Mouse (Mus musculus) left cerebral cortex, postnatal 4 days (tissue): Measurements from ENCODE around the gene Gpn2. TPM values are rescaled to one million over a fixed set of nuclear protein-coding genes. Genes with fewer than 3 reads are reported as not detected.

Experiments
- DNase-seq: peaks from one replicate; pipeline ENCODE4 v3.0.0-alpha.2; 2022
- intact Hi-C: fragments of 180-260 bp; cut with DNase I; formaldehyde crosslinking; loops from one replicate; pipeline ENCODE4 v1.15.1; 2025
- total RNA-seq, 2 experiments: library from RNA; stranded (reverse); gene quantifications; 2 replicates each; pipeline ENCODE4 v1.2.3; 2021

Gene Gpn2
- total RNA-seq, result 10 to 100 TPM; 11.2 to 14.6 TPM

DNA sequence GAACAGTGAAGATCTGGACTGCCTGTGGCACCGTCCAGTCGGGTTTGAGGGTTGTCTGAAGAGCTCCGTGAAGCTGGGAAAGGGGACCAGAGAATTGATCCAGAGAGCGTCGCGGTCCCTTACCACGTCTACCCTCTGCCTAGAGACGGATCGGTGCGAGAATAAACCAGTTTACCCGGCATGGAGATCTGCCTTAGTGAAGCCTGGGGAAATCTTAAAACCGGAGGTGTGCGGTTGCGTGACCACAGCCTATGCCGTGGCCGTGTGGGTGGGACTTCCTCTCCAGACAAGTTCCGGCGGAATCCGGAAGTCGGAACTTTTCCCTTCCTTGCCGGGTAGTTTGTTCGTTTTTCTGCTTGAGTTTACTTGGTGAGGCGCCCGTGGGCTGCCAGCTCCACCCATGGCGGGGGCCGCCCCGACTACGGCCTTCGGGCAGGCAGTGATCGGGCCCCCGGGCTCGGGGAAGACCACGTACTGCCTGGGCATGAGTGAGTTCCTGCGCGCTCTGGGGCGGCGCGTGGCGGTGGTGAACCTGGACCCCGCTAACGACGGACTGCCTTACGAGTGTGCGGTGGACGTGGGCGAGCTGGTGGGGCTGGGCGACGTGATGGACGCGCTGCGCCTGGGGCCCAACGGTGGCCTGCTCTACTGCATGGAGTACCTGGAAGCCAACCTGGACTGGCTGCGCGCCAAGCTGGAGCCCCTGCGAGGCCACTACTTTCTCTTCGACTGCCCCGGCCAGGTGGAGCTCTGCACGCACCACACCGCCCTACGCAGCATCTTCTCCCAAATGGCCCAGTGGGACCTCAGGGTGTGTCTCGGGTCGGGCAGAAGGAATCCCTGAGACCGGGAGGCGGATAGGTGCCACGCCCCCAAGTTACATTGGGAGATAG is at the start of gene Gpn2:
Gene Gpn2 (plus strand): TSS at position 304 of the 893 bp plus-strand sequence.
- peak; percentile 74 for DNase-seq
- intact Hi-C loops, result no loop called here

GRCm38 (mm10) chr4:133536081-133536480 is 48.1 kb upstream of the Gpn2 start:
- DNase-seq, result no peak
- intact Hi-C loops, result no loop called here

GRCm38 (mm10) chr4:133536652-133537051 is 47.5 kb upstream of the Gpn2 start:
- no peak for DNase-seq
- intact Hi-C loops, result no loop called here

DNA sequence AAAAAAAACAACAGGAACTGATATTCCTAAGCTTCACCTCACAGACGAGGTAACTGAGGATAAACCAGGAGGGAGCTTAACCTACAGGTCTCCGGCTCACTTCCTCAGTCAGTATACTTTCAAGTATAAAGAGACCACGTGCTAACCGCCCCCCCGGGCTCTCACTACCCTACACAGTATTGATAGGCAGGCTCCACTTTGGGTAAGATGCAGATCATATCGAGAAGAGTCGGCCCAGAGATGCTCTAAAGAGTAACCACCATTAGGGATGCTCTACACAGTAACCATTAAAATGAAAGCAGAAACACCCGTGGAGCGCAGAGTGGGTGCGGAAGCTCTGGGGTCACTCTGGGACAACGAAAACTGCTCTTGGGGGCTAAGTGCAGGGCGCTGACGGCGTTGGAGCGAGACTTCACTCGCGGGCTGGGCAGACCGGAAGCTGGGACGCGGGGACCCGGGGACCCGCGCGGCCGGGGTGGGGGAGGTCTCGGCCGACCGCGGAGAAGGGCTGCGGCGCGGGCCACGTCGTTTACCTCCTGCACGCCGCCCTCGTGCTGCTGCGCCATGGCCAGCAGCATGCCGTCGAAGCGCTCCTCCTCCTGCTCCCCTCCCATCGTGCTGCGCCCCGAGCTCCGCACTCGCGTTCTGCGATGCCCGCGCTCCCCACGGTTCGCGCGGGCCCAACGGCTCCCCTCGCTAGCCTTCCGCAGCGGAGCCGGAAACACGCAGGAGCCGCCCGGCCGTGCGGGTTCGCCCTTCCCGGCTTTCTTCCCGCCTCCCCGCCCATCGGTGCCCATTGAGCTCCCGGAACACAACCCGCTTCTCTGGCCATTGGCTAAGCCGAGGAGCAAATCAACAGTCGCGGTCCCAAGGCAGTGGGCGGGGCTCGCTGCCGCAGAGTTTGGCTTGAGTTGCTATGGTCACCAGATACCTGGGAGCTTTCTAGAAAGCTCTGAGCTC is 38.6 kb upstream of the Gpn2 start, which contains the start of gene Nudc:
Gene Nudc (minus strand): TSS at position 725 of the 960 bp plus-strand sequence.
- peak; percentile 96 for DNase-seq
- intact Hi-C loops, result no loop called here

GRCm38 (mm10) chr4:133552029-133552428 is 32.1 kb upstream of the Gpn2 start:
- intact Hi-C loops, result no loop called here
- DNase-seq, result no peak

- no peak for DNase-seq
- intact Hi-C loops, result no loop called here
Measured at GRCm38 (mm10) chr4:133552768-133553447, 31.3 kb upstream of the Gpn2 start, which contains the start of gene Nr0b2. Gene Nr0b2, plus strand, starts transcription at chr4:133553376.

- intact Hi-C loops, result no loop called here
- no peak for DNase-seq
Measured at GRCm38 (mm10) chr4:133553448-133554330, 30.5 kb upstream of the Gpn2 start.

DNA sequence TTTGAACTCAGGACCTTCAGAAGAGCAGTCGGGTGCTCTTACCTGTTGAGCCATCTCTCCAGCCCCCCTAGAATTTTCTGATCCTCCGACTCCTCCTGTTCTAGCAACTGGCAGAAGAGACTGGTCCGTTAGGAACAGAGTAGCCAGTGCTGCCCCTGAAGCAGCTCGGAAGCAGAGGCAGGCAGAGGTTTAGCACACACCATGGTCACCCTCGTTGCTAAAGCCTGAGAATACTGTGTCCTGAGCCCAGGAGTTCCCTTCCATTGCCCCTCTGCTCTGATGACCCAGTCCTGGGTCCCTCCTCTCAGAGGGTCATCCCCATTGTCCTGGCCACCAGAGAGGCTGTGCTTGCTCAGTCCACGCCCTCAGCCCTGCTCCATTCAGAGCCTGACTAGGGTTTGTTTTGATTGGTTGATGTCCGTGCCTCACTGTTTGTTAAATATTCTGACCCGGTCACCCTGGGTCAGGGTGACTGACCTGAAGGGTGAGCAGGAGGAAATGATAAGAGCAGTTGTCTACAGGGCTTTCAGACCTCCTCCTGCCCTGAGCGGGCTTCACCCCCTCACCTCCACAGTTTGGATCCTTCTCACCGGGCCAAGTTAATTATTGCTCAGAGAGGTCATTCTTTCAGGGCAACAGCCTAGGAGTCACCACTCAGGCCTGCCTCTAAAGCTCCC is 27.0 kb upstream of the Gpn2 start:
- intact Hi-C loops, result no loop called here
- DNase-seq, result no peak

GRCm38 (mm10) chr4:133559846-133560245 is 24.3 kb upstream of the Gpn2 start:
- intact Hi-C loops, result no loop called here
- no peak for DNase-seq

DNA sequence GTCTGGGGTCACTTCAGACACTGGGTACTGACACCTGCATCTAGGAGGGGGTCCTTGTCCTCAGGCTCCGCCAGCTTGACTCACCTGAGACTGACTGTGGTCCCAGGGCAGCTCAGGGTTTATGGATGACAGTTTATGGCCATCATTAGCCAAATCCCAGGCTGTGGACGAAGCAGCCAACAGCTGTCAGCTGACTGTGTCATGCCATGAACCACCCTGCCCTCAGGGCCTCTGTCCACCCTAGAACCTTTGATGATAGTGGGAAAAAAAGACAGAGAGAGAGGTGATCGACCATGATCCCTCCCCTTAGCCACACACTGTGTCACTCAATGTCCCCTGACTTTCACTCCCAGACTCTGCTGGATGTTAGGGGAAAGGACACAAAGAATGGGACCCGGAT is 22.5 kb upstream of the Gpn2 start:
- DNase-seq, result no peak

GRCm38 (mm10) chr4:133563123-133563571 is 21.0 kb upstream of the Gpn2 start:
- intact Hi-C loops, result no loop called here
- peak; percentile 87 for DNase-seq

More for the DNA sequence above, 22.5 kb upstream of the Gpn2 start:
- intact Hi-C loops, result no loop called here

DNA sequence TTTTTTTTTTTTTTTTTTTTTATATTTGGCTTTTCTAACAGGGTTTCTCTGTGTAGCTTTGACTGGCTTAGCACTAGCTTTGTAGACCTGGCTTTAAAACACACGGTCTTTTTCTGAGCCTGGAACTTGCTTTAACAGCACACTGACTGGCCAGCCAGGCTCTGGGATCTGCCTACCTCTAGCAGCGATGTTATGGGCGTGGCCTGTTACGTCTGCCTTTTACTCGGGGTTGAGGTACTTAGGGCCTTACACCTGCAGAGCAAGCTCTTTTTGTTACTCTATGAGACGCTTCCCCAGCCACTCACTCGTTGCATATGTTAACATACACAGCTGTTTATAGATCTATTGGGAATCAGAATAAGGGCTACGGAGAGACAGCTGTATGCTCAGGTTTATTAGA is 16.9 kb upstream of the Gpn2 start:
- intact Hi-C loops, result no loop called here

DNA sequence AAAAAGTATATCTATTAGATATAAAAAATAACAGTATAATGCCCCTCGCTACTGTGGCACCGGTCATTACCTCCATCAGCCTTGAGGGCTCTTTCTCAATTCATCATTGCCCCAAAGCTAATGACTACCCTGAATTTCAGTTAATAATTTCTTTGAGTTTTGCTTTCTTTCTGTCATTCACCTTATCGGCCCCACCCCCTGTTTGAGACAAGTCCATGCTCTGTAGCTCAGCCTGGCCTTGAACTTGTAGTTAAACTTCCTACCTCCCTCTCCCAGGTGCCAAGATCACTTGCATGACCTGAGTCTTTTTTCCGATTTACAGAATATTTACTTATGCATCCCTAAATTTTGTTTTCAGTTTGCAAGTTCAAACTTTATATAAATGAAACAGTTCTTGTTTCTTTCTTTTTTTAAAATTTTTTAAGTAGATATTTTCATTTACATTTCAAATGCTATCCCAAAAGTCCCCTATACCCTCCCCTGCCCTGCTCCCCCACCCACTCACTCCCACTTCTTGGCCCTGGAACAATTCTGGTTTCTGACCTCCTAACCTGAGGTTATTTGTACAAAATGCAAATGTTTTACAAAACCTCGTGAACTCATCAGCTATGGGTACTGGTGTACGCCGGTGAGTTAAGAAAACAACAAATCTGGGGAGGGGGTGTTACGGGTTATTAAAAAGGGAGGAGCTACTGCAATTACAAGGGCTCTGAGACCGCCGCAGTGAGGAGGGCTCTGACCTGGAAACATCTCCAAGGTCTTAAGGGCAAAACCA is 14.7 kb upstream of the Gpn2 start:
- intact Hi-C loops, result no loop called here
- no peak for DNase-seq

More for the DNA sequence above, 16.9 kb upstream of the Gpn2 start:
- no peak for DNase-seq

DNA sequence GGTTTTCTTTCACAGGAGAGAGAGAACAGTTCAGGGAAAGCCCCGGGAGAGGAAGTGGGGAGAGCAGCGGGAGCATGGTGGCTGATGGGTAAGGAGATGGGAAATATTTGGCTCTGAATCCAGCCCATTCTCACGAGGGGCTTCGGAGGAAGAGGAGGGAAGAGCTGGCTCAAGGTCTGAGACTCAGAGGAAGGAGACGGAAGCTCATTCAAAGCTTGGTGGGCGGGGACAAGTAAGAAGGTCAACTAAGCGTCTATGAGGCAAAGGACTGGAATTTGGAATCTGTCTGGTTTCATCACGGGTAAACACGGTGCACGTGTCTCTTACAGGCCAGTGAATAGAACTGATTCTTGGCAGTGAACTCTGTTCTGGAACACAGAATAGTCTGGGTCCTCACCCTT is 14.1 kb upstream of the Gpn2 start:
- DNase-seq, result no peak
- intact Hi-C loops, result no loop called here

DNA sequence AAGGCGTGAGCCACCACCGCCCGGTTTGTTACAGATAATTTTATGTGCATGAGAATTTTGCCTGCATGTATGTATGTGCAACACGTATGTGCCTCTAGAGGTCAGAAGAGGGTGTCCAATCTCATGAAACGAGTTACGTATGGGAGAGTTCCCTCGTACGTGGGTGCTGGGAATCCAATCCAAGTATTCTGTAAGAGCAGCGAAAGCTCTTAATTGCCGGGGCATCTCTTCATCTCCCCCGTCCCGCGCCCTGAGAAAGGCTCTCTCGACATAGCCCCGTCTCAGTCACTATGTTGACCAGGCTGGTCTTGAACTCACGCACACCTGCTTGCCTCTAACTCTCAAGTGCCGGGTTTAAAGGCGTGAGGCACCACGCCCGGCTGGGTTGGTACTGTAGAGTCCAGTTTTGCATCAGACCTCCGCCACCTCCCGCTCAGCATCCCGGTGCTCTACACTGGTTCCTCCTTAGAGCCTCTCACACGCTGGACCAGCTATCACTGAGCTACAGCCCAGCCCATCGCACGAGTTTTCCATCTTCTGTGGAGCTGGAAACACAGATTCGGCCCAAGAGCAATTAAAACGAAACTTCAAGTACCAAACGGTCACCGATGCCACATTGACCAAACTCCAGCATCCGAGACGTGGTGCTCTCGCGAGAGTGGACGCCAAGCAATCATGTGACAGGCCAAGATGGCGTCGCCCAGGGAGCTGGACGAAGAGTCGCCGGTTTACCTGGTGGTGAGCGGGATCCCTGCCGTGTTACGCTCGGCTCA is 9.9 kb upstream of the Gpn2 start, which contains the start of gene Gpatch3:
Gene Gpatch3 (plus strand): TSS at position 676 of the 773 bp plus-strand sequence.
- intact Hi-C loops, result no loop called here
- DNase-seq, result peak; percentile 94

- DNase-seq, result no peak
- intact Hi-C loops, result no loop called here
Measured at GRCm38 (mm10) chr4:133574843-133575202, 9.3 kb upstream of the Gpn2 start.

DNA sequence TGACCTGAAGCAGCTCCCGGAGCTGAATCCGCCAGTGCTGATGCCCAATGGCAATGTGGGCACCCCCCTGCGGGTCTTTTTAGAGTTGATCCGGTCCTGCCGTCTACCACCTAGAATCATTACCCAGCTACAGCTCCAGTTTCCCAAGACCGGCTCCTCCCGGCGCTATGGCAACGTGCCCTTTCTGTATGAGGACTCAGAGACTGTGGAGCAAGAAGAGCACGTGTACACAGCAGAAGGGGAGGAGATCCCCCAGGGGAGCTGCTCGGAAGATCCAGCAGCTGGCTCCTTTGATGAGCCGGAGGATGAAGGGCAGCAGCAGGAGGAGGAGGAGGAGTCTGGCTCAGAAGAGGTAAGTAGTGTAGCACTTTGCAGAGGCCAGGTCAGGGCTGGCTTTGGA is 6.2 kb upstream of the Gpn2 start:
- no peak for DNase-seq
- intact Hi-C loops, result no loop called here

- intact Hi-C loops, result no loop called here
Measured at GRCm38 (mm10) chr4:133583690-133584058, 488 bp upstream of the Gpn2 start.

More at GRCm38 (mm10) chr4:133583690-133584058, 488 bp upstream of the Gpn2 start:
- no peak for DNase-seq
